Mouse (Mus musculus): ENCODE measurements around the gene Sh2d4b.

DNA sequence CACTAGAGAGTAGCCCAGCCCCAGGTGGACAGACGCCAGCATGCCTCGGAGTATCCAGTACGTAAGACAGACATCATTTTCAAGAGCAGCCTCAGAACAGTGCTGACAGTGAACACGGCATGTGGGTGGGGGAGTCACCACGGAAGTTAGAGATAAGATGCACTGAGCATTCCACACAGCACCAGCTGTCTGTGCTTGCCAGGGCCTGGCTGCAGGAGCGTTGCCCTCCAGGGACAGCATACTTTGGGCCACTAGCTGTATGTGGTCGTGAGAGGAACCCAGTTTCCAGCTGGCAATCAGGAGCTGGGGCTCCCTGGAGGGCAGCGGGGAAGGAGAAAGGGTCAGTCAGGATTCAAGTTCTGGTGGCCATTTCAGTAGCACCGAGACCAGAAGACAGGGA lies 13.7 kb upstream of the Sh2d4b start:
- TF ChIP-seq CTCF (IDR thresholded peaks at IDR 0.05 in 2 of 3, conservative IDR thresholded peaks at IDR 0.05 in 1 of 3; ENCODE audit: control insufficient read depth in 1 of 3, insufficient read depth in 1 of 3, low read depth in 2 of 3, low read length in 3 of 3, poor library complexity in 1 of 3, severe bottlenecking in 1 of 3) (no peak), MXI1 (IDR thresholded peaks at IDR 0.05; ENCODE audit: low read depth, low read length) (no peak), SIN3A (IDR thresholded peaks at IDR 0.05; ENCODE audit: low read length) (no peak), RCOR1 (IDR thresholded peaks at IDR 0.05; ENCODE audit: low read depth, low read length) (no peak)
